Mouse (Mus musculus) left cerebral cortex, postnatal 36 days (tissue): ENCODE measurements around the gene Olfr813. TPM values are rescaled to one million over a fixed set of nuclear protein-coding genes. Genes with fewer than 3 reads are reported as not detected.
"Not testable (repeated sequence)": the region's sequence is repeated elsewhere in the genome, so short reads cannot be mapped to it uniquely, and the experiment has no call there.

Experiments
- DNase-seq, 2 experiments: peaks; one replicate each; pipeline ENCODE4 v3.0.0; 2021 to 2022; ENCODE audit warnings: low spot score in 2 of 2, mixed read lengths in 1 of 2
- intact Hi-C: fragments of 180-260 bp; cut with DNase I; formaldehyde crosslinking; loops from one replicate; pipeline ENCODE4 v1.15.1; 2025
- total RNA-seq, 2 experiments: library from RNA; stranded (reverse); gene quantifications; 2 replicates each; pipeline ENCODE4 v1.2.3; 2021

Olfr813 gene
- not detected for total RNA-seq

DNA sequence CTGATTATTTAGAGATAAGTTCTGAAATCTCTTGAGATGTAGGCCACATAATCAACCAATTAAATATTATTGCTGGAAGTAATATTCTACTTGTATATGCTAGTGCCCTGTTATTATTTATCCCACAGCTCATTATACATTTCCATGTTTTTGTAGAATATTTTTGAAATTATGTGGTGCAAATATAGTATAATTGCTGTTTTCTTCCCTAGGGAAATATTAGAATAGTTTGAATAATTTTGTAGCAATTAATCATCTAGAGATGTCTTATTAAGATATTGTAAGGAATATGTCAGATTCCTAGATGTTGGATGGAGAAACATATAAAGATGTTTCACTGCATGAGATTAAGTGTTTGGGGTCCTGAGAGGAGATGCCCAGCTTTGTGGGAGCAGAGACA is at the start of gene Olfr813:
Gene Olfr813 (plus strand): TSS at position 301 of the 400 bp plus-strand sequence.
- DNase-seq, result no peak
- intact Hi-C loops, result no loop called here

DNA sequence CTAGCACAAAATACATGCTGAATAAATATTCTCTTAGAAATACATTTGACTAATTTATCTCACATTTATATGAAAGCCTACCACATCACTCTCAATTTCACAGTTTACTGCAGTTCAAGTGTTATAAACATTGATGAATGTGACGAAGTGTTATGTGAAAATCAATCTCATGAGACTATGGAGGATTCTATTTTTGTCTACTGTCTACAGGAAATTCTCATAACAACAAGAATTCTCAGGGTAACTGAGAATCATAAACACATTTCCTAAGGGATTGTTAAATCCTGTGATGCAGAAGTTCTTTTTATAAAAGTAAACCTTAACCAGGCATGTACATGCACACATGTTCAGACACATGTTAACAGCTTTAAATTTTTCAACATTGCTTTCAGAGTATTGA is 9.2 kb upstream of the Olfr813 start, which contains the start of gene Olfr812:
Gene Olfr812 (minus strand): TSS at position 101 of the 400 bp plus-strand sequence.
- no peak for DNase-seq
- intact Hi-C loops, result no loop called here

DNA sequence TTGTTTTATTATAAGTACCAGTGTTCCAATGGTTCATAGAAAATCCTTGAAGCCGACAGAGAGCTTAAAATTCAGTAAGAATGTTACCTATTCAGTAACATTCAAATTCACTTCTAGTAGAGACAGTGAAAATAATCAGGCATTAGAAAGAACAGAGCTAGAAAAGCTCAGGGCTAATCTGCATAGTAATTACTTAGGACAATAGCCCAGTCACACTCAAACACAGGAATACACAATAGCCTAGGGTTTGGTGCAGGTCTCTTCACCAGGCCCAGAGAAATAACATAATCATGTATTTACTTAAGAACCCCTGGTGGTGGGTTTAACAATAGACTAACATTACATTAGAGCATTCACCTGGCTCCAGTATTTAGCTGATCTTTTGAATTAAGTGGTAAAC is 7.8 kb upstream of the Olfr813 start:
- intact Hi-C loops, result no loop called here
- DNase-seq, result no peak

DNA sequence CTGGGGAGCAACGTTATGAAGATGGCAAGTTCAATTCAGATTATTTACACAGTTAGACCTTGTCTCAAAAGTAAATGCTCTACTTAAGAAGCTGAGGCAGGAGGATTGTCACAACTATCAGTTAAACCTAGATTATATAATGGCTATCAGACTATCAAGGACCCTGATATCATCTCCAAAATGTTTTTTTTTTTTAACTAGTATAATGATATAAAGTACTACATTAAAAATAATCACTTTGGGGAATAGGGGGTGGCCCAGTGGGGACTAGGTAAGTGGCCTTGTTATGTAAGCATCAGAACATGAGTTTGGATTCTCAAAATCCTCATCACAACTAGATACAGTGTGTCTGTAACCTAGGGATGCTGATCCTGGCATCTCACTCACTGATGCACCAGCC is 24.6 kb downstream of the Olfr813 start, which contains the start of gene Olfr814:
Gene Olfr814 (minus strand): TSS at position 101 of the 400 bp plus-strand sequence.
- DNase-seq, intact Hi-C loops: not testable (repeated sequence)

DNA sequence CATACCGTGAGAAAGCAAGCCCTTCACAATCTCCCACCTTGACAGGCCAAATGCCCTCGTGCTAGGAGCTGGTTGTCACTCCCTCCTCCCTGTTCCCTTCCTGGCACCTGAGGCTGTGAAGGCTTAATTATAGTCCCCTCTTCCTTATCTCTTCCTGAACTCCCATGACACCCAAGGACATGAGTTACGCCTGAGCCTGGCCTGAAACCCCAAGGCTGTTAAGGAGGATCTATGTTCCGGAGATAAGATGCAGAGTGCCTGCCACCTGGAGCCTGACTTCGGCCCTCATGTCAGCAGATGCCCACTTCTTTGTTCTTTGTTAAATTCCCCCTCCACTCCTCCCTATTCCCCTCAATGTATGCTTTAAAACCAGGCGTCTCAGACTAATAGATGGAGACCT is 30.3 kb downstream of the Olfr813 start:
- DNase-seq, intact Hi-C loops: not testable (repeated sequence)

DNA sequence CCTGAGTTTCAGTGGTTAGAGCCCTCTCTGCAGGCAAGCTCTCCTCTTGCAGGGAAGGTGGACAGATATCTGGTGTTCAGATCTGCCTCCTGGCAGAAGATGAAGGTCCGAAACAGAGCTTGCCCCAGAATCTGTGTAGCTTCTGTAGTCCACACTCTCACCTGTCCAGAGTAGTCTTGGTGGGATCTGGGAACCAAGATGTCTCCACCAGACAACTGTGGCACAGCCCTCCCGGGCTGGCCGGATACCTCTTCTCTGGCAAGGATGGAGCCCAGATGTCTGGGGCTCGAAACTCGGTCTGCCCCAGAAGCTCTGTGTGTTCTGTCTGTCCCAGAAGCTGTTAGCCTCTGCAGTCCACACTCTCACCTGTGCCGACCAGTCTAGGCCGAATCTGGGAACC is 30.8 kb downstream of the Olfr813 start:
- no peak for DNase-seq
- intact Hi-C loops, result no loop called here

DNA sequence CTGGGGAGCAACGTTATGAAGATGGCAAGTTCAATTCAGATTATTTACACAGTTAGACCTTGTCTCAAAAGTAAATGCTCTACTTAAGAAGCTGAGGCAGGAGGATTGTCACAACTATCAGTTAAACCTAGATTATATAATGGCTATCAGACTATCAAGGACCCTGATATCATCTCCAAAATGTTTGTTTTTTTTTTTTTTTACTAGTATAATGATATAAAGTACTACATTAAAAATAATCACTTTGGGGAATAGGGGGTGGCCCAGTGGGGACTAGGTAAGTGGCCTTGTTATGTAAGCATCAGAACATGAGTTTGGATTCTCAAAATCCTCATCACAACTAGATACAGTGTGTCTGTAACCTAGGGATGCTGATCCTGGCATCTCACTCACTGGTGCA is 50.6 kb downstream of the Olfr813 start, which contains the start of gene Olfr815:
Gene Olfr815 (minus strand): TSS at position 101 of the 400 bp plus-strand sequence.
- intact Hi-C loops, DNase-seq: not testable (repeated sequence)

Other genes with a start within 250 kb of the Olfr813 start
- not detected for gene Olfr796, start 242.8 kb upstream of the Olfr813 start, total RNA-seq
- gene Olfr798, start 227.4 kb upstream of the Olfr813 start, total RNA-seq, result not detected
- not detected for gene Olfr799, start 217.9 kb upstream of the Olfr813 start, total RNA-seq
- gene Olfr800, start 197.7 kb upstream of the Olfr813 start, total RNA-seq, result not detected
- not detected for gene Olfr801, start 181.5 kb upstream of the Olfr813 start, total RNA-seq
- under 1 TPM; 0.07 to 0.15 TPM for gene Olfr802, start 167.2 kb upstream of the Olfr813 start, total RNA-seq
- not detected for gene Olfr803, start 161.1 kb upstream of the Olfr813 start, total RNA-seq
- not detected for gene Olfr804, start 152.2 kb upstream of the Olfr813 start, total RNA-seq
- not detected for gene Olfr805, start 126.0 kb upstream of the Olfr813 start, total RNA-seq
- not detected for gene Olfr806, start 113.4 kb upstream of the Olfr813 start, total RNA-seq
- gene Olfr807, start 97.6 kb upstream of the Olfr813 start, total RNA-seq, result not detected
- not detected for gene Olfr808, start 89.9 kb upstream of the Olfr813 start, total RNA-seq
- not detected for gene Olfr809, start 80.7 kb upstream of the Olfr813 start, total RNA-seq
- not detected for gene Olfr810, start 60.5 kb upstream of the Olfr813 start, total RNA-seq
- gene Olfr811, start 51.0 kb upstream of the Olfr813 start, total RNA-seq, result not detected
- gene Olfr812, start 9.3 kb upstream of the Olfr813 start, total RNA-seq, result not detected
- gene Olfr814, start 24.5 kb downstream of the Olfr813 start, total RNA-seq, result not detected
- gene Olfr815, start 50.5 kb downstream of the Olfr813 start, total RNA-seq, result not detected
- gene Olfr816, start 60.2 kb downstream of the Olfr813 start, total RNA-seq, result not detected
- not detected for gene Olfr818, start 93.7 kb downstream of the Olfr813 start, total RNA-seq
- gene Olfr819, start 111.9 kb downstream of the Olfr813 start, total RNA-seq, result not detected
- gene Olfr247, start 120.8 kb downstream of the Olfr813 start, total RNA-seq, result not detected
- not detected for gene Gm10310, start 129.7 kb downstream of the Olfr813 start, total RNA-seq
- gene Olfr820, start 157.3 kb downstream of the Olfr813 start, total RNA-seq, result not detected
- gene Olfr821, start 175.0 kb downstream of the Olfr813 start, total RNA-seq, result not detected
- not detected for gene Olfr822, start 215.8 kb downstream of the Olfr813 start, total RNA-seq